Mouse (Mus musculus) naive thymus-derived CD4-positive, alpha-beta T cell, adult 5 months (primary cell): ENCODE data around the gene Foxa2. TPM values are rescaled to one million over a fixed set of nuclear protein-coding genes. Genes with fewer than 3 reads are reported as not detected.

Experiments used
- polyA plus RNA-seq: library from polyadenylated mRNA; unstranded; fragments of 100-300 nt; shearing (Covaris generic); gene quantifications from one replicate; pipeline ENCODE4 v1.2.1, GENCODE M21; 2017

The Foxa2 gene
- polyA plus RNA-seq: not detected

GRCm38 (mm10) chr2:148046799-148047165, at the start of gene Foxa2:
Gene Foxa2, minus strand, starts transcription at chr2:148046969.

